Mouse (Mus musculus) splenic B cell, adult 2 months (primary cell): Measurements from ENCODE around the gene Gm38119.
"Not testable (repeated sequence)": the region's sequence is repeated elsewhere in the genome, so short reads cannot be mapped to it uniquely, and the experiment has no call there.

Source experiments
- DNase-seq: peaks from one replicate; pipeline ENCODE4 v3.0.0-alpha.2; 2011; ENCODE audit warnings: low read depth, low spot score
- H3K27me3 ChIP-seq: 2 replicates; pipeline ENCODE4 v1.6.1; 2012; ENCODE audit warnings: mild to moderate bottlenecking, low read length, moderate library complexity, mixed read lengths; ENCODE audit not compliant: control insufficient read depth, poor library complexity, insufficient read depth, severe bottlenecking
- H3K36me3 ChIP-seq: 2 replicates; pipeline ENCODE4 v1.6.1; 2012; ENCODE audit warnings: mild to moderate bottlenecking, low read length, moderate library complexity, mixed read lengths; ENCODE audit not compliant: control insufficient read depth, poor library complexity, insufficient read depth, severe bottlenecking

The Gm38119 gene

GRCm38 (mm10) chr3:92738996-92739395 is at the start of gene Gm38119:
TSS of gene Gm38119 (minus strand) at chr3:92739096.
- Histone ChIP-seq H3K27me3 (no peaks in the 10 kb centered on the region), H3K36me3 (no peaks in the 10 kb centered on the region)
- no peak for DNase-seq

- no peaks in the 10 kb centered on the region for H3K36me3 ChIP-seq
- no peaks in the 10 kb centered on the region for H3K27me3 ChIP-seq
- DNase-seq: no peak
Measured at GRCm38 (mm10) chr3:92778799-92779198, 39.9 kb upstream of the Gm38119 start, which contains the start of gene Lce1i. TSS of gene Lce1i (minus strand) at chr3:92778899.

GRCm38 (mm10) chr3:92771573-92771972 is 32.7 kb upstream of the Gm38119 start:
- Histone ChIP-seq H3K27me3 (no peaks in the 10 kb centered on the region), H3K36me3 (no peaks in the 10 kb centered on the region)
- DNase-seq: no peak

- H3K27me3 ChIP-seq: no peaks in the 10 kb centered on the region
- no peak for DNase-seq
- no peaks in the 10 kb centered on the region for H3K36me3 ChIP-seq
Measured at GRCm38 (mm10) chr3:92764965-92765364, 26.1 kb upstream of the Gm38119 start, which contains the start of gene Lce1h. TSS of gene Lce1h (minus strand) at chr3:92765065.

- Histone ChIP-seq H3K27me3 (no peaks in the 10 kb centered on the region), H3K36me3 (no peaks in the 10 kb centered on the region)
- DNase-seq: no peak
Measured at GRCm38 (mm10) chr3:92753197-92753596, 14.3 kb upstream of the Gm38119 start.

- Histone ChIP-seq H3K27me3 (no peaks in the 10 kb centered on the region), H3K36me3 (no peaks in the 10 kb centered on the region)
- DNase-seq: no peak
Measured at GRCm38 (mm10) chr3:92752238-92752637, 13.3 kb upstream of the Gm38119 start, which contains the start of gene Lce1g. TSS of gene Lce1g (minus strand) at chr3:92752338.

- Histone ChIP-seq H3K36me3 (no peaks in the 10 kb centered on the region), H3K27me3 (no peaks in the 10 kb centered on the region)
- no peak for DNase-seq
Measured at GRCm38 (mm10) chr3:92722631-92723030, 16.3 kb downstream of the Gm38119 start.

- no peak for DNase-seq
- Histone ChIP-seq H3K27me3 (no peaks in the 10 kb centered on the region), H3K36me3 (no peaks in the 10 kb centered on the region)
Measured at GRCm38 (mm10) chr3:92720250-92720649, 18.6 kb downstream of the Gm38119 start, which contains the start of gene Lce1f. TSS of gene Lce1f (minus strand) at chr3:92720350.

GRCm38 (mm10) chr3:92715122-92715521 is 23.8 kb downstream of the Gm38119 start:
- DNase-seq: no peak
- H3K36me3 ChIP-seq: no peaks in the 10 kb centered on the region
- no peaks in the 10 kb centered on the region for H3K27me3 ChIP-seq

- no peaks in the 10 kb centered on the region for H3K36me3 ChIP-seq
- no peaks in the 10 kb centered on the region for H3K27me3 ChIP-seq
- DNase-seq: no peak
Measured at GRCm38 (mm10) chr3:92708974-92709373, 29.9 kb downstream of the Gm38119 start, which contains the start of gene Lce1e. TSS of gene Lce1e (minus strand) at chr3:92709074.

GRCm38 (mm10) chr3:92694613-92695012 is 44.3 kb downstream of the Gm38119 start:
- no peak for DNase-seq
- no peaks in the 10 kb centered on the region for H3K36me3 ChIP-seq
- H3K27me3 ChIP-seq: no peaks in the 10 kb centered on the region

GRCm38 (mm10) chr3:92691688-92692087 is 47.2 kb downstream of the Gm38119 start:
- Histone ChIP-seq H3K27me3 (no peaks in the 10 kb centered on the region), H3K36me3 (no peaks in the 10 kb centered on the region)
- DNase-seq: no peak

- not testable (repeated sequence) for H3K27me3 ChIP-seq, DNase-seq, H3K36me3 ChIP-seq
Measured at GRCm38 (mm10) chr3:92689154-92689553, 49.7 kb downstream of the Gm38119 start.
